Mouse (Mus musculus) ovary, postnatal 10 days (tissue): ENCODE data around the gene Spc24.
"Not testable (repeated sequence)": the region's sequence is repeated elsewhere in the genome, so short reads cannot be mapped to it uniquely, and the experiment has no call there.

Experiments
- DNase-seq: peaks from one replicate; pipeline ENCODE4 v3.0.0; 2022; ENCODE audit warnings: low spot score

Spc24 gene

DNA sequence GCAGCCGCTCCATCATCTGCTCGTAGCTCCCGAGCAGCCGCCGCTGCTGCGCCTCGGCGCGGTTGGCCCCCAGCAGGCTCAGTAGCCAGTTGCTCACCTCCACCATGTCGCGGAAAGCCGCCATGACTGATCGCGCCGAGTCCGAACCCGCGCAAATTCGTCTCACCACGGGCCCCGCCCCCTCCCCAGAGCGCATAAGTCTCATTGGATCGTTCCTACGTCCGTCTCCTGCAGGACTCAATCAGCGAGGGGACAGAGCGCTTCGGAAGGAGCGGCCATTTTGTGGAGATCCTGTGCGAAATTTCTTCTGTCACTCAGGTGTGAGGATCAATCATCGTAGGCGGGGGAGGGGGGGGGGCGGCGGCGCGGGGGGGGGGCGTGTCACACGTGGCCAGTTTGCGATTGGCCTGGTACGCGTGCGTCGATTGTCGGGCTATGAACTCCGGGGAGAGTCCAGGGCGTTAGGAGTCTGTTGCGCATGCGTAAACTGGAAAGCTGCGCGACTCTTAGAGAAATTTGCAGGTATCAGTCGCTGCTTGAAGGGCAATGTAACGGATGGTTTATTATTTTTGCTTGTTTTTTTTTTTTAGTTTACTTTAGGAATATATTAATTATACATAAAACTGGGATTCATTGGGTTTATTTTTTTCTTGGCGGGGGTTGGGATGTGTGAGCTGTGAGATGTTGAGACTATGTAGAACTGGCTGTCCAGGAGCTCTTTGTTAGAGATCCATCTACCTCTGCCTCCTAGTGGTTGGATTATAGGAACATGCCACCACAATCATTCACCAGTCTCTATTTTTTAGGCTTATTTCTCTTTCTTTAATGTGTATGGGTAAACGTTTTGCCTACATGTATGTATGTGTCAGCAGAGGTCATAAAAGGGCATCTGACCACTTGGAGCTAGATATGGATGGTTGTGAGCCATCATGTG lies at the start of gene Spc24:
Spc24 (minus strand) TSS at position 149 of the 934 bp plus-strand sequence.
- peak; percentile 76 for DNase-seq

DNA sequence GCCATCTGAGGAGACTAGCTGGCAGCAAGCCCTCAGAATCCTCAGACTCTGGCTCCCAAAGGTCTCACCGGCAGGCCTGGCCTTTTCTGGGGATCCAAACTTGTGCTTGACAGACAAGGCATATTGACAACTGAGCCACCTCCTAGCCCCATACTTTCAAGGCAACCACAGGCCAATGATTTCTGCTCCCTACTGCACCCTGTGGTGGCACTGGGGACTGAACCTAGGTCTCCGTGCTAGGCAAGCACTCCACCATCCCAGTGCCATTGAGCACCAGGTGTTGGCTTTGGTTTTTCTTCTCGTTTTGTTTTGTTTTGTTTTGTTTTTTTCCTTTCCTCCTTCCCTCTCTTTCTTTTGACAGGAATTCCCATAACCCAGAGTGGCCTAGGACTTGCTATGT lies 48.5 kb upstream of the Spc24 start:
- DNase-seq, result no peak

DNA sequence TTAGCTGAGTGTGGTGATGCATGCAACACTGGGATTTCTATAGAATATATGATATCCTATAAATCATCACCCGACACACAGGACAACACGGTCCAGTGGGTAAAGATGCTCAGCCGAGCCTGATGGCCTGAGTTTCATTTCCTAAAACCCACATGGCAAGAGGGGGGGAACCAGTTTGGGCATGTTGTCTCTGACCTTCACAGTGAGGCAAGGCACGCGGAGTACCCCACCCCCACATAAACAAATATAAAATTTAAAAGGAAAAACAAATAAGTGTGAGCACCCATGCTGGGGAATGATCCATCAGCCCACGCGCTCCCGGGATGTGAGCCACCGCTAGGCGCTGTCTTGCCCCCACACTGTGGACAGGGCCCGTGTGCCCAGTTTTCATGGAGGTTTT lies 46.9 kb upstream of the Spc24 start:
- DNase-seq, result no peak

GRCm38 (mm10) chr9:21806363-21806762 lies 46.3 kb upstream of the Spc24 start:
- no peak for DNase-seq

GRCm38 (mm10) chr9:21803986-21804644 lies 44.0 kb upstream of the Spc24 start:
- DNase-seq, result peak; percentile 74

- no peak for DNase-seq
Measured at GRCm38 (mm10) chr9:21801591-21801990, 41.5 kb upstream of the Spc24 start.

- no peak for DNase-seq
Measured at GRCm38 (mm10) chr9:21801121-21801520, 41.0 kb upstream of the Spc24 start.

GRCm38 (mm10) chr9:21799010-21799350 lies 38.9 kb upstream of the Spc24 start:
- DNase-seq, result no peak

GRCm38 (mm10) chr9:21798345-21799009 lies 38.4 kb upstream of the Spc24 start, which contains the start of gene Kank2:
TSS of gene Kank2 (minus strand) at chr9:21798744.
- DNase-seq, result peak; percentile 92

DNA sequence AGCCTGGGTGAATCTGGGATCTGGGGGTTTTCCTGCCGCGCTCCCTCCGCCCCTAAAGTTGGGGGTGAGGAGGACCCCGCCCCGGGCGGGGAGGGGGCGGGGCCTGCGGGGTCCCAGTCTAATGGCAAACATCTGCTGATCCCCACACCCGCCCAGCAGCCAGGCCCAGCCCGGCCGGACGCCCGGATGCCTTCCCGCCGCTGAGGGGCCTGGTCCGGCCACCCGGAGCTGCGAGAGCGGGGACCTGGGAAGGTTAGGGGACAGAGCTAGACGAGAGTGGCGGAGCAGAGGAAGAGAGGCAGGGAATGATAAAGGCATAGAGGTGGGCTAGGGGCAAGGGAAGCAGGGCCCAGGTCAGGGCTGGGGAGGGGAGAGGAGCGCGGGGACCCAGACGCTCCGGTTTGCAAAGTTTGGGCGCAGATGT lies 37.8 kb upstream of the Spc24 start:
- DNase-seq, result peak; percentile 63

DNA sequence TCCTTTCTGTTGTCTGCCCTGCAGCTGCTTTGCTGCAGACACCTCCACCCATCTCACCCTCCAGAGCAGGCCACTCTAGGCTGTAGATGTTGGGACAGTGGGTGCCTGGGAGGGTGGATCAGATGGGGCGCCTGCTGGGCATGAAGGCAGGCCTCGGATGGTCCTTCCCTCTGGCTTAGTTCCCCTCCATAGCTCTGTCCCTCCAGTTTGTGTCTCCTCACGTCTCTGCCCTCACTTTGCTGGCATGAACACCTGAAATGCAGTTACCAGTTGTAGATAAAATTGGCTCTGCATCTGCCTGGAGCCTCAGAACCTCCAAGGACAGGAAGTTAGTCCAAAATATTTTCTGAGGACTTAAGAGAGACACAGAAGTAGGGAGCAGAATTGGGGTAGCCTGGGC lies 36.8 kb upstream of the Spc24 start:
- no peak for DNase-seq

- no peak for DNase-seq
Measured at GRCm38 (mm10) chr9:21796259-21796658, 36.2 kb upstream of the Spc24 start.

- no peak for DNase-seq
Measured at GRCm38 (mm10) chr9:21795579-21795978, 35.5 kb upstream of the Spc24 start.

- no peak for DNase-seq
Measured at GRCm38 (mm10) chr9:21794925-21795324, 34.8 kb upstream of the Spc24 start.

DNA sequence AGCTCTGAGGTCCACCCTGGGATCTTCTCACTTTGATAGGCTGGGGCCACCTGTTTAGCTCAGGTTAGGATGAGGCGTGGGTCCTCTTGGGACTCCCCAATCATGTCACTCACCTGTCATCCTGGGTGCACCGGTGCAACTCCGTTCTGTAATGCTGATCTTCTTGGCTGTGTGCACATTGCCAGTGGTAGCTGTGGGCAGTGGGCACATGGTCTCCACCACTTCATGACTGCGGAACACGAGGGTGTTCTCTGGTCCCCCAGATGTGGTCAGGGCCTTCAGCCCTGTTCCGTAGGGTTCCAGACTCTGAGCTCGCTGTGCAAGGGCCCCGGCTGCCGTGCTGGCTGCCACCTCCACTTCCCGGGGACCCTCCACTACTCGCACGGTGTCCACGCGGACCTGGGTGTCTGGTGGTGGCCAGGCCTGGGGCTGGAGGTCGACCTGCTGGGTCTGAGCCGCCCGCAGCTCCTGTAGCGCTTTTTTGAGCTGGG lies 34.3 kb upstream of the Spc24 start:
- no peak for DNase-seq

DNA sequence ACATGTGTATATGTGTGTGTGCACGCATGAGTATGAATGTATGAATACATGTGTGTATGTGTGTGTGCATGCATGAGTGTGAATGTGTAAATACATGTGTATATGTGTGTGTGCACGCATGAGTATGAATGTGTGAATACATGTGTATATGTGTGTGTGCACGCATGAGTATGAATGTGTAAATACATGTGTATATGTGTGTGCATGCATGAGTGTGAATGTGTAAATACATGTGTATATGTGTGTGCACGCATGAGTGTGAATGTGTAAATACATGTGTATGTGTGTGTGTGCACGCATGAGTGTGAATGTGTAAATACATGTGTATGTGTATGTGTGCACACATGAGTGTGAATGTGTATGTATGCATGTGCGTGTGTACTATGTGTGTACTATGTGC lies 33.4 kb upstream of the Spc24 start:
- not testable (repeated sequence) for DNase-seq

DNA sequence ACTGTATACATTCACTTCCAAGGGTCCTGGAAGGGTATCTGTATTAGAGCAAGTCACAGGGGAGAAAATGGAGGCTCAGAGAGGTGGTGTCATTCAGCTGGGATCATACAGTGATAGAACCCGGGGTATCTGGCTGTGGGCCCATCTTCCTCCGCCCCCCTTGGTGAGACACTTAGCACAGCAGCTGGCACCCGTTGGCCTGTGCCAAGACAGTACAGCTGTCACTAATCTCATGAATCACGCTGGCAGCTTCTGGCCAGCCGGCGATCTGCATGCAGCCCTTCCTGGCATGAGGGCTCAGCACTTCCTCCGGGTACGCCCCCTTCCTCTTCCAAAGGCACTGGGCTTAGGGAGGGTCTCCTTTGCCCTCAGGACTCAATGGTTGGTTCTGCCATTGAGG lies 32.5 kb upstream of the Spc24 start:
- DNase-seq, result no peak

DNA sequence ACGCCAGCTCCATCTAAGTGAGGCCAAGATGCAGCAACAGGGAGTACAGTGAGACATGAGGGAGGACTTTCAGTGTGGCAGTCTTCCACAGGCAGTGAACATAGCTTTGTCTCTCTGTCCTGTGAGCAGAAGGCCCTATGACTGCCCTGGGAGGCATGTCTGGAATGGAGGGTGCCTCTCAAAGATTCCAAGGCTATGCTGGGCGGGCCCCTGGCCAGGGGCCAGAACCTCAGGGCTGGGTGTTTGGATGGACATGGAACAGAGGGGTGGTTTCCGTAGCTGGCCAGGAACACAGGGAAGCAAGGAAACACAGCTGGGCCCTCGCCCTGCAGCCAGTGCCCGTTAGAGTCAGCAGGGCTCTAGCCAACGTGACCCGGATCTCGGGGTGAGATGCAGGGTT lies 31.8 kb upstream of the Spc24 start:
- no peak for DNase-seq

DNA sequence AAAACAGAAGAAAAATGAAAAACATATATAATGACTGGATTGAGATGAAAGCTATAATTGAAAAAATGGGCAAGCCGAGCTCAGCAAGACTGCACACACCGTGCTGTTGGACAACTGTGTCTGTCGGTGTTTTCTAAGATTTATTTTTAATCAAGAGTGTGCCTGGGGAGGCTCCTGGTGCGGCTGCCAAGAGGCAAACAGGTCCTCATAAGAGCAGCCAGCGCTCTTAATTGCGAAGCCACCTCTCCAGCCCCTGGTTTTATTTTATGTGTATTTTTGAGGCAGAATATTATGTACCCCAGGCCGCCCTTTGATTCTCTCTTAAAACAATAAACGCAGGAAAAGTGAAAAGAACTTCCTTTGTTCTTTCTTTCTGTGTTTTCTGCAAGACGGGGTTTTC lies 28.1 kb upstream of the Spc24 start:
- DNase-seq, result no peak

- no peak for DNase-seq
Measured at GRCm38 (mm10) chr9:21787654-21788053, 27.6 kb upstream of the Spc24 start.

DNA sequence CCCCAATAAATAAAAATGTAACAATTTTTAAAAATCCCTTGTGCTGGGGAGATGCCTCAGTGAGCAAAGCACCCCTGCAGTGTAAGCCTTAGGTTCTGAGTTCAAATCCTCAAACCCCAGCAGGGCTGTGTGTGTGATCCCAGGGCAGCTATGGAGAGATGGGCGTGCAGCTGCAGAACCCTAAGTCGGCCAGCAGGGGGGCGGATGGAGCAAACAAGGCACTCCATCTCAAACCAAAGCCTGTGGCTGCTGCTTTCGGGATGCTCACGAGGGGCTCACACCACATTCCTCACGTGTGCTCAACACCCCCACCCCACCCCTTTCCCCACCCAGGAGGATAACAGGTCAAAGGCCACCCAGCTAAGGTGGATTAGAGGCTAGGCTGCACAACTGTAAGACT lies 26.8 kb upstream of the Spc24 start:
- DNase-seq, result no peak

DNA sequence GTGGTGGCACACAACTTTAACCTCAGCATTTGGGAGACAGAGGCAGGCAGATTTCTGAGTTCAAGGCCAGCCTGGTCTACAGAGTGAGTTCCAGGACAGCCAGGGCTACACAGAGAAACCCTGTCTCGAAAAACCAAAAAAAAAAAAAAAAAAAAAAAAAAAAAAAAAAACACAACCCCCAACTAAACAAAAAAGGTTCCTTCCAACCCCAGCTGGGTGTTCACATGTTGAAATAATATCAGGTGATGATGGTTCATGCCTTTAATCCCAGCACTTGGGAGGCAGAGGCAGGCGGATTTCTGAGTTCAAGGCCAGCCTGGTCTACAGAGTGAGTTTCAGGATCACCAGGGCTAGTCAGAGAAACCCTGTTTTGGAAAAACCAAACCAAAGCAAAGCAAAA lies 26.2 kb upstream of the Spc24 start:
- not testable (repeated sequence) for DNase-seq
